Mouse (Mus musculus): ENCODE results near the gene Heatr5b. TPM values are rescaled to one million over a fixed set of nuclear protein-coding genes. Genes with fewer than 3 reads are reported as not detected.

Heatr5b gene
- total and polyA plus RNA-seq, 3 experiments = 9.8 to 19.9 TPM; not detected in 1

DNA sequence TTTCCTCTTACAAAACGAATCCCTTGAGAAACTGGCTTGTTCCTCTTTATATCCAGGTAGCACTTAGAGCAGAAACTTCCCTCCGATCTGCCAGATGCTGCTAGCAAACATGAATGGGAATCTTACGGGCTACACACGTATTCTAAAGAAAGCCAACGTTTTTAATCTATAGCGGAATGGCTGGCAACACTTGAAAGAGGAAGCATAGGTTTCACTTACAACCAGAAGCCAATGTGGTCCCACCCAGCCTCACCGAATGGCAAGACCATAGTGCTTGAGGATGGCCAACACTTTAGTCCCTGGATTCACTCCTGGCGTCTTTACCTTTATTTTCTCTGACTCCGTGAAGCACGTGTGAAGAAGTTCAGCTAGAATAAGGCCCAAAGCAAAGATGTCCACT is 21.1 kb upstream of the Heatr5b start:
- Histone ChIP-seq H3K9me3 (replicated peaks; ENCODE audit: insufficient read depth, low read length) (no peaks in the 10 kb centered on the region), H3K27me3 (ENCODE audit: control insufficient read depth in 1 of 2, insufficient read depth in 2 of 2, low read length in 2 of 2) (no peaks in the 10 kb centered on the region), H3K9ac (ENCODE audit: control insufficient read depth, low read depth, low read length, poor library complexity, severe bottlenecking) (no peak overlapping the region), H3K27ac (ENCODE audit: control insufficient read depth, low read depth, low read length) (no peak overlapping the region), H3K4me1 (ENCODE audit: control insufficient read depth in 1 of 2, insufficient read depth in 2 of 2, low read length in 2 of 2) (no peaks in the 10 kb centered on the region), H3K36me3 (ENCODE audit: control insufficient read depth in 1 of 2, insufficient read depth in 2 of 2, low read length in 2 of 2) (peaks cover 0 to 4% of the 10 kb centered on the region in 2 experiments; a peak in 2 of 4 replicates), H3K79me2 (ENCODE audit: control insufficient read depth, insufficient read depth, low read length, poor library complexity) (no peaks in the 10 kb centered on the region), H3K4me3 (ENCODE audit: control insufficient read depth in 1 of 2, insufficient read depth in 1 of 2, low read depth in 2 of 2, low read length in 2 of 2) (no peak overlapping the region)
- no peak for TF ChIP-seq CTCF (IDR thresholded peaks at IDR 0.05 in 2 of 3, conservative IDR thresholded peaks at IDR 0.05 in 1 of 3; ENCODE audit: control insufficient read depth in 1 of 3, insufficient read depth in 1 of 3, low read depth in 2 of 3, low read length in 3 of 3, poor library complexity in 1 of 3, severe bottlenecking in 1 of 3)
- no peak for DNase-seq (ENCODE audit: low read depth, low spot score)

DNA sequence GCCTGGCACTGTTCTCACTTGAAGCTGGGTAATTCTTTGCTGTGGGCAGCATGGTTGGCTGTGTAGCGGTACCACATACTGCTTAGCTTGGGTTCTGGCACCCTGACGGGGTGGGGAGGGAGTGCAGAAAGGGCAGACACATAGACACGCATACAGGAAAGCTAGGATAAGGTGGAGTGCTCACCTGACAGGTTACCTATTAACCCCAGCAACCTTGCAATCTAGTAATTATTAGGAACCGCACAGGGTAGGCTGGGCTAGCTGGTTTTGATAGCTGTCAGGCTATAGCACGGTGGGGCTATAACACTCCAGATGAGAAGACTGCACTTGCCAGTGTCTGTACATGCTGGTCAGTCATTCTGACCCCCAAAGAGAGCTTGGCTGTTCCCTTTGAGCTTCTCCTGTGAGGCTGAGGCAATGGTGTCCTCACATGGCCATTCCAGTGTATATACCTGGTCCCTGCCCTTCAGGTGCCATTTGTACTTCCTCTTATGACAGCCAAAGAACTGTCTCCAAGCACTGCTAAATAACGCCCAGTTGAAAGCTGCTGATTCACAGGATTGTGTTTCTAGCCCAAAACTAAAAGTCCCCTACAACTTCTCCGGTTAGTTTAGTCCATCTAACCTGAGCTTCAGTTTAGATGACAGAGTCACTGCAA is 7.2 kb upstream of the Heatr5b start:
- no peak overlapping the region for H3K9ac ChIP-seq (ENCODE audit: control insufficient read depth, low read depth, low read length, poor library complexity, severe bottlenecking)
- H3K4me3 ChIP-seq (ENCODE audit: control insufficient read depth in 1 of 2, insufficient read depth in 1 of 2, low read depth in 2 of 2, low read length in 2 of 2) = no peak overlapping the region
- TF ChIP-seq MXI1 (IDR thresholded peaks at IDR 0.05; ENCODE audit: low read depth, low read length) (no peak), ELF1 (IDR thresholded peaks at IDR 0.05; ENCODE audit: low read depth, low read length) (no peak), MEF2A (IDR thresholded peaks at IDR 0.05; ENCODE audit: extremely low read depth, insufficient replicate concordance, low read depth, low read length, poor library complexity, severe bottlenecking) (no peak), TCF12 (IDR thresholded peaks at IDR 0.05; ENCODE audit: low read depth, low read length) (no peak), SMC3 (IDR thresholded peaks at IDR 0.05; ENCODE audit: low read depth, low read length) (no peak), GABPA (IDR thresholded peaks at IDR 0.05; ENCODE audit: low read depth, low read length) (no peak), TAL1 (IDR thresholded peaks at IDR 0.05; ENCODE audit: low read length) (no peak), RCOR1 (IDR thresholded peaks at IDR 0.05; ENCODE audit: low read depth, low read length) (no peak), NRF1 (IDR thresholded peaks at IDR 0.05; ENCODE audit: insufficient read depth, low read depth, low read length, poor library complexity, severe bottlenecking) (no peak), ETS1 (IDR thresholded peaks at IDR 0.05; ENCODE audit: low read depth, low read length) (no peak), USF1 (IDR thresholded peaks at IDR 0.05; ENCODE audit: low read depth, low read length) (no peak), GATA1 (IDR thresholded peaks at IDR 0.05; ENCODE audit: low read depth, low read length) (no peak), POLR2AphosphoS2 (IDR thresholded peaks at IDR 0.05; ENCODE audit: low read length) (no peak), JUND (IDR thresholded peaks at IDR 0.05; ENCODE audit: low read depth, low read length) (no peak), CHD2 (IDR thresholded peaks at IDR 0.05; ENCODE audit: low read length) (no peak), ZMIZ1 (IDR thresholded peaks at IDR 0.05; ENCODE audit: low read depth, low read length) (no peak)
- H3K79me2 ChIP-seq (ENCODE audit: control insufficient read depth, insufficient read depth, low read length, poor library complexity) = no peaks in the 10 kb centered on the region
- H3K36me3 ChIP-seq (ENCODE audit: control insufficient read depth in 1 of 2, insufficient read depth in 2 of 2, low read length in 2 of 2) = no peaks in the 10 kb centered on the region
- no peak overlapping the region for H3K27ac ChIP-seq (ENCODE audit: control insufficient read depth, low read depth, low read length)
- H3K4me1 ChIP-seq (ENCODE audit: control insufficient read depth in 1 of 2, insufficient read depth in 2 of 2, low read length in 2 of 2) = no peaks in the 10 kb centered on the region
- no peaks in the 10 kb centered on the region for H3K9me3 ChIP-seq (replicated peaks; ENCODE audit: insufficient read depth, low read length)
- H3K27me3 ChIP-seq (ENCODE audit: control insufficient read depth in 1 of 2, insufficient read depth in 2 of 2, low read length in 2 of 2) = no peaks in the 10 kb centered on the region
- DNase-seq (ENCODE audit: low read depth, low spot score) = no peak

All from MEL (cell line).